Mouse (Mus musculus): ENCODE data around the gene Med13.
"Not testable (repeated sequence)": the region's sequence is repeated elsewhere in the genome, so short reads cannot be mapped to it uniquely, and the experiment has no call there.

Gene Med13

DNA sequence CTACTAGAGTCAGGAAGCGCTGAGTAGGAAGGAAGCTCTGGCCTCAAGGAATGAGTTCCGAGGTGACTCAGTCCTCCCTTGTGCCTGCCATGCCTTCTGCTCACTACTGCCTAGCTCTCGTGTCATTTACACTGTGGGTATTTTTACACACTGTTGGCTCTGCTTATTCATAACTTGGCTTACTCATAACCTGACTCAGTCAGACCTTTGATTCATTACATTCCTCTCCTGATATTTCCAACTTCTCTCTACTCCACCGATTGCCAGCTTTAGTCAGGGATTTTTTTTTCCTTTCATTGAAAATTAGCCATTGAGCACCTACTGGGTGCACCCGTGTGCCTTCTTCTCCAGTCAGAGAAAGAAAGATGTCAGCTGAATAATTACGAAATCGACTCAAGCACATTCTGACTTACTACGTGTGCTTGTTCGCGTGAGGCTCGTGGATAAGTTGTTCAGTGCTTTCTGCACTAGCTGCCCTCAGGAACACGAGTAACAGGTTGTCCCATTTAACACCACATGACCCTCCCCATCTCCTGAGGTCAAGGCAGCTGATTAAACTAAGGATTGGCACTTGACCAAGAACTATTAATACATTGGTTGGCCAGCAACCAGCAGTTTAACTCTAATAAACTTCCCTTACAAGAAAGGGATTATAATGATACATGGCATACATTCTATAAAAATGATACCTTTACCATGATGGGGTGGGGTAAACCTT lies 23.3 kb upstream of the Med13 start:
- in situ Hi-C loops (cut with MboI; ENCODE audit: low sequenced_read_pairs) = no loop called here

DNA sequence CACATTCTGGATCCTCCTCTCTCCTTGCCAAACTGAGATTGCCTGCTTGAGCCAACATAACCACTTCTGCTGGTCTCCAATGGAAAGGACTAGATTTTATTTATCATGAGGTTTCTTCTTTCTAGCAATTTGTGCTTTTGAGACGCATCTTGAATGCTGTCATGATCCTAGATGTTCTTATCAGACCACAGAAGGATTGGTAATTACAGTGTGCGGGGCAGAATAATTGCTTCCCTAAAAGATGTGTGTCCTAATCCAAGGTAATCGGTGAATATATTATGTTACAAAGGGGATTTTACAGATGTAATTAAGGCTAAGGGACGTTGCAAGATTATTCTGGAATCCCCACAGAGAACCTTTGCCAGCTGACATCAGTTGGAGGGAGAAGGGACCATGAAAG lies 21.6 kb upstream of the Med13 start:
- in situ Hi-C loops (cut with MboI; ENCODE audit: low sequenced_read_pairs) = no loop called here

DNA sequence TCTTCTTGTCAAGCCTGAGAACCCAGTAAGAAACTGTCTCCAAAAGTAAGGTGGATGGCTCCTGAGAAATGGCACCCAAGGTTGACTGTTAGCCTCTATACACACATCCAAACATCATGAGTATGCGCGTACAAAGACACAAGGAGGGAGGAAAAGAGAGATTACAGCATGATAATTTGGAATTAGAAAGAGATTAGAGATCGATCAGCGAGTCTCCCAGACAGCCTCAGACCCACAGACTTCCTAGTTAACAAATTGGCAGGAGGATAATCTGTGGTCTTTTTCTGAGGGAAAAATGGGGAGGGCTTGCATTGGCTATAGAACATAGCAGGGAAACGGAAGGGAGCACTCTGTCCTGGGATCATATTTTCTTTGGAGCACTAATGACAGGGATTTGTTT lies 20.4 kb upstream of the Med13 start:
- in situ Hi-C loops (cut with MboI; ENCODE audit: low sequenced_read_pairs) = no loop called here

DNA sequence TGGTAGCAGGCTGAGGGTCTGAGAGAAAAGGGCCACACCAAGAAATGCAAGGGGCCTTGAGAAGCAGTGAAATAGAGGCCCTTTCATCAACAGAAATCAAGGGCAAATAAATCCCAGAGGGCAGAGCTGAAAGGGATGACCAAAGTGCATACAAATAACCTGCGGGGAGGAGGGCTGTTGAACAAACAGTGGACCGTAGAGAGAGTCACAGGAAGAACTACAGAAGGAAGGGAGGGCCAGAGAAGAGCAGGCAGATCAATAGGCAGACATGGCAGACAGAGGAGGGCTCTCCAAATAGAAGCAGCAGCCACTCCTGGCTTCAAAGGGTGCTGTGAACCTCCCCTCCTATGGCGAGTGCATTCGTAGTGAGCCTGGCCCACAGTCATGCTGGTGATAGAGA lies 19.3 kb upstream of the Med13 start:
- in situ Hi-C loops (cut with MboI; ENCODE audit: low sequenced_read_pairs) = no loop called here

DNA sequence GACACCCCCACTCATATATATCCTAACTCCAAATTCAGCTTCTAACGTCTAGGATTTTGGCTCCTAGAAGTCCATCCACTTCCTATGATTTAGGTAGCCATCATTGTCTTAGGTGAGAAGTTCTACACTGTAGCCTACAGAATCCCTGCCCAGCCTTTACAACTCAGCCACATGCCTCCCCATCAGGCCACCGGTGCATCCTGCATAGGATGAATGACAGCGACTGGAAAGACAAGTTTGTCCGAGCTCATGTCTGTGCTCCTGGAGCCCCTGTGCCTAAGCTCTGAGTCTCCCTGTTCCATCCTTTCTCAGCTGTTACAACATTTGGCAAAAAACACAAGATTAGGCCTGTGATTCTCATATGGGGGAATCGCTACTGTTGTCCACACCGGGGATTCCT lies 17.7 kb upstream of the Med13 start:
- in situ Hi-C loops (cut with MboI; ENCODE audit: low sequenced_read_pairs) = no loop called here

DNA sequence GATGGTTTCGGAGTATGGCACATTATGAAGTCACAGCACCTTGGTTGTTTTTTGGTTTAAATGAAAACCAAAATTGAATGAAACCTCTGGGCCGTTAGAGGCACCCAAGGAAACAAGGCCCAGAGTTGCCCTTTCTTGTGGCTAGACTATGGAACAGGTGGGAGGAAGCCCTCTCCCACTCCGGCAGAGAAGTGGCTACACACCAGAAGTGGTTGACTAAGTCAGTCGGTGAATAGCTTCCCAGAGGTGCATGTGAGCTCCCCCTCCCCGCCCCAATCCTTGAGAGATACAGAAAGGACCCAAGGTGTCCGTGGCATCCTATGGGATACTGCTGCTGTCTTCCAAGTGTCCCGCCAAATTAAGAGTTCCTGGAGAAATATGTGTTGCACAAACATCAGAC lies 13.9 kb upstream of the Med13 start:
- in situ Hi-C loops (cut with MboI; ENCODE audit: low sequenced_read_pairs) = no loop called here

DNA sequence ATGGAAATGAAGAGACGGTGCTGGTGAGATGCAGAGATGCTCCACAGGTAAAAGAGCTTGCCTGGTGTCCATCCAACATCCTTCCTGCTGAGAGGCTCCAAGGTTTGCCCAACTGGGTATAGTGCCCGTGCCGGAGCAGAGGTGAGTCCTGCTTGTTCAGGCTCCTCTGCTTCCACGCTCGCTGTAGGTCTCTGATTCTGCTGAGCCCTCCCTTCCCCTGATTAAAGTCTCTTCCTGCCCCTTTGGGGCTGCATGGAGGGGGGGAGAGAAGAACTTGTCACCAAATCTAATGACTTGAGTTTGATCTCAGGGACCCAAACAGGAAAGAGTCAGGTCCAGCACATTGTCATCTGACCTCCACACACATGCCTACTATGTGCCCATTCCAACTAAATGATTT lies 12.5 kb upstream of the Med13 start:
- in situ Hi-C loops (cut with MboI; ENCODE audit: low sequenced_read_pairs) = no loop called here

DNA sequence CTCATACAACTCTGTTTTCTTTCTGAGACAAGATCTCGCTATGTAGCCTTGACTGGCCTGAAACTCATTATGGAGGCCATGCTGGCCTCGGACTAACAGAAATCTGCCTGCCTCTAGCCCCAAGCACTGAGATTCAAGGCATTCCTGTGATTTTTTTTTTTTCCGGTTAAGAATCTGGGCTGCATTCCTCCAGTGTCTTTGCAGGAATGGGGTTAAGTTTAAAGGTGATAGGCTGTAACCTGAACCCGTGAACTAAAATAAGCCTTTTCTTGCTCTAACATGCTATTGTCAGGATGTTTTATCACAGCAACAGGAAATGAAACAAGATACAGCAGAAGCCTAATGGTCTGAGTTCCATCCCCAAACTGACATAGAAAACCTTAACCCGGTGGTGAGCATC lies 11.6 kb upstream of the Med13 start:
- in situ Hi-C loops (cut with MboI; ENCODE audit: low sequenced_read_pairs) = no loop called here

DNA sequence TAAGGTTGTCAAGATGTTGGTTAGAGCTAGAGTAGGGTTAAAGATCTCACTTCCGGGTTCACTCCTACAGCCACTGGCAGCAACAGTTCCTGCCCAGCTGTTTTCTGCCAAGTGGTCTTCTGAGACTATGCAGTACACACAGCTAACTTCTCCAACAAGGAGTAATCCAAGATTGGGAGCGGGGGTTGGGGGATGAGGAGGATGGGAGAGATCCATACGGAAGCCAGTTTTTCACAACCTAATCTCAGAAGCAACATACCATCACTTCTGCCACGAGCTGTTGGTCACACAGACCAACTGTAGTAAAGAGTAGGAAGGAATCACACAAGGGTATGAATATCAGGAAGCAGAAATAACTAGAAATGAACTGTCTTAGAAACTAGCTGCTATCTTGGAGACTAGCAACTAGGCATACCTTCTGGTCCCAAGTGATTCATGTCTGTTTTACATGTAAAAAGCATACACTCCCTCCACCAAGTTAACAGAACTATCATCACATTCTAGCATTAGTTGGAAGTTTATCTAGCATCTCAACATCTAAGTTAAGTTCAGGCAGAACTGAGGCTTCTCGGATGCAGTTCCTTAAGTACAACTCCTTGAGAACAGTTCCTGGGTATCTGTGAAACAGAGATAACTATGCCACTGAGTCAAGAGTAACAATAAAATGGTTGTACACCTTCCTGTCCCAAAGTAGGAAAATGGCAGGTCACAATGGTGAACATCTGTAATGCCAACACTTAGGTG lies 7.5 kb upstream of the Med13 start:
- in situ Hi-C loops (cut with MboI; ENCODE audit: low sequenced_read_pairs) = no loop called here

DNA sequence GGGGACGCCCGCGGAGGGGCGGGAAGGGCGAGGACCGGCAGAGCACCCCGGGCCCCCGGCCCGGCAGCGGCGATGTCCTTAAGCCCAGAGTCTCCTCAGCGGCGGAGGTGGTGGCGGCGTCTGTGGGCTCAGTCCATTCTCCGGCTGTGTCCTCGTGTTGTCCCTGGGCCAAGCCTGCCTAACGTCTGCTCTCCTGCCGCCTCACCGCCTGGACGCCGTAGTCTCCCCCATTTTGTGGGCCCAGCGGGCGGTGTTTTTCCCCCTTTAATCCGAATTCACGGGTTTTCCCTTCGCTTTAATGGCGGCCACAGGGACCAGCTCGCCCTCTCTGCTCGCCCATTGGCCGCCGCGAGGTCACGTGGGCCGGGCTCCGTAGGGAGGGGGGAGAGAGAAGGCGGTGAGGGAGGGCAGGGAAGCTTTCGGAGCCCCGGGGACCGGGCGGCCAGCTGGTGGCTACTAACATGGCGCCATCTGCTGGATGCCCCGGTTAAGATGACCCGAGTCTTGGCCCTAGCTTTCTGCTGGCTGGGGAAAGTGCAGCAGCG lies 654 bp upstream of the Med13 start:
- in situ Hi-C loops (cut with MboI; ENCODE audit: low sequenced_read_pairs) = no loop called here

DNA sequence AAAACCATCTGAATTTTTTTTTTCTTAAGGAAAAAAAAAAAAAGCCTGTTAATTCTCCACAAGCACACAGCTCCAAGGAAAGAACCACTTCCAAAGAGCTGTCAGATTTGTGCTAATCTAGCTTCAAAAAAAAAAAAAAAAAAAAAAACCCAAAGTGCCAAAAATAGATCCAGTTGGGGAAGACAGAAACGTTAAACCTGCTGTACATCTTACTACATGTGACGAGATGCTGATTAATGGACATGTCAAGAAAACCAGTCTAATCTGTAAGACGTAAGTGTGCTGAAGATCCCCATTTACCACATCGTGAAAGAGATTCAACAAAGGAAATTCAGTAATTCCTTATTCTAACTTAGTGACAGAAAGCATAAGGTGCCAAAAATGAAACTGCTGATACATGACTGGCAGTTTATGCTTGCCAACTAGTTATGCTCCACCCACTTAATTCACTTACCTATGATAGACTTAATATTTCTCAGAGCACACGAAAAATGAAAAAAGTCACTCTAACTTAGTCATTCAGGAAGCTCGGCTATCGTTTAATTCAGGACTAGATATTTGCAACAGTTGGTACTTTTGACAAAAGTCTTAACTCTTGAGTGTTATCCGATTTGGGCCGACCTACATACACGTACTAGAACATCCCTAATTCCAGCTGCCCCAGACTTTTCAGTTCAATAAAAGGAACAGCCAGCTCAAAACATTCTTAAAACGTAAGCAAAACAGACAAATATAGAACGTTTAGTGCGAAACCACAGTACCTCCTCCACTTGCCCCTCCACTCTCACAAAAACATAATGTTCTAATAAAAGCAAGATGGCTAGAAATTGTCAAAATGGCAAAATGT lies 1.2 kb downstream of the Med13 start:
- in situ Hi-C loops (cut with MboI; ENCODE audit: low sequenced_read_pairs) = no loop called here

DNA sequence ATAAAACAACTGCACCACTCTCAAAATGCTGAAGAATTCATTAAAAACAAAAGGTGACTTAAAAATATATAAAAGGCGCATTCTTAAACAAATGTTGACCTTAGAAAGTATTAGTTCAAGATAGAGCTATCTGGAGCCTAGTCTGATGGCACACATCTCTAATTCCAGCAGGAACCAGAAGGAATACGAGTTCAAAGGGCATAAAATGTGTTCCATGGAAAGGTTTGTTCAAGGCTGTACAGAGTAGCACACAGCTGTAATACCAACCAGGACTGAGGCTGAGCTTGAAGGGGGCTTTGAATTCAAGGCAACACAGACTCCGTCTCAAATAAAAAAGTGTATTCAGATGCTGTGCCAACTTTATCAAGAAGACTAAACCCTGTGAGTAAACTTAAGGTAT lies 3.8 kb downstream of the Med13 start:
- in situ Hi-C loops (cut with MboI; ENCODE audit: low sequenced_read_pairs) = no loop called here

DNA sequence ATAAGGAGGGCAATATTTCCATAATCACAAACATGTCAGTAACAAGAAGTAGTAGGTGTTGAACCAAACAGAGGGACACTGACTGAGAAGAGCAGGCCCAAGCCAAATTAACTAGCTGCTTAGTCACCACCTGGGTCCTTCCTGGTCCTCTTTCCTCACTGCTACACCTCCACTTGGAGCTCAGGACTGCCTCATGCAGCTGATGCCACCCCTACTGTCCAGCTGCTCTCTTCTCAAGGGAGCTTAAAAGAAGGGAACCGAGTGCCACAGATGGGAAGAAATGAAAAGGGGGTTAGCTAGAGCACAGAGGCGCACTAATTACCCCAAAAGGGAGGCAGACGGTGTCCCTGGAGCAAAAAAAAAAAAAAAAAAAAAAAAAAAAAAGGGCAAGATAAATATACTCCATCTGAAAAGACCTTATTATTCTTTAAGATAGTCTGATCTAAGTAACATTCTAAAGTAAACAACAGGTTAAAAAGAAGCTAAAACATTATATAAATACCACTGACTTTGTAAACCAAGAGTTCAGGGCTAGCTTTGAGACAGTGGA lies 5.6 kb downstream of the Med13 start:
- in situ Hi-C loops (cut with MboI; ENCODE audit: low sequenced_read_pairs) = no loop called here

DNA sequence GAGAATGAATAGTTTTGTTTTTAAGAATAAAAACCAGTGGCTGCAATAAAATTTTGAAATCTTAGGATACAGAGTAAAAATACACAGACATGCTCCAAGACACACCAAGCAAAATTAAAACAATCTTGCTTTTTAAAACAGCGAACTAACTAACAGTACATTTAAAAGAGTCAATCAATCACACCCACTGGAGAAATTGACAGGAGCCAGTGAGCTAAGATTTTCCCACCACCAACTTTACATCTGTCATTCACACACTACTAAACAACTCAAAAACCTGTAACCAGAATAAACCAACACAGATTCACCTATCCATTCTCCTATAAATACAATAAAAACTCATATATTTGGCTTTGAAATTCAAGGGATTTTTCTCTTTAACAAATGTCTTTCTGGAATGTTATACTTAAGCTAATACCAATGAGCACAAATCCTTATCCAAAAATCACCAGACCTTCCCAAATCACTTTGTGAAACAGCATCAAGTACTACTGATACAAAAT lies 6.7 kb downstream of the Med13 start:
- in situ Hi-C loops (cut with MboI; ENCODE audit: low sequenced_read_pairs) = no loop called here

DNA sequence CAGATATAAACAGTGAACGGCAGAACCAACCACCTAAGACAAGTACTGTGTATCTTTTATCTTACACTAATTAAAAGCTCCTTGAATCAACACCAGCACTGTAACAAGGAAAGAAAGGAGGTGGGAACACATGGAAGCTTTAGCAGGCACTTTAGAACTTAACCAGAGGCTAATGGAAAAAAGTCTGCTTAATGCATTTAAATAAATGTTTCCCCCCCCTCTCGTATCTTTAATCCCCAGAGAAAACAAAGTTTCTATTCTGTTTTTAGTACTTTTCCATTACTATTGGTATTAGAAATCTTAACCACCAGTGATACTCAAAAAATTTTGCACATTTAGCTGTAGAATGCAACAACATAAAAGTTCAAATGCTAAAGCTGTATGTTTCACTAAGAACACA lies 8.1 kb downstream of the Med13 start:
- in situ Hi-C loops (cut with MboI; ENCODE audit: low sequenced_read_pairs) = no loop called here

DNA sequence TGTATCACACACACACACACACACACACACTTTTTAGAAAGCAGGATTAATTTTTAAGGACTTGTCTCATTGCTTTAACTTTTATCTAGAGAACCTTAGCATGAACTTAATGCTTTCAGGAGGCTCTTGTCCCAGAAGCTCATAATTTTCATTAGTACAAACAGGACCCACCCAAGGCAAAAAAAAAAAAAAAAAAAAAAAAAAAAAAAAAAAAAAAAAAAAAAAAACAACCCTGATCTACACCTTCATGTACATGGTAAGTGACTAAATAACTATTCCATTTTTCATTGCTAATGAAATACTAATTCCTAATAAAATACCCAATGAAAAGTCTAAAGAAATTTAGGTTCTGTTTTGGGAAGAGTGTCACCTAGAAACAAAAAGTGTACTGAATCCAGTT lies 8.5 kb downstream of the Med13 start:
- in situ Hi-C loops (cut with MboI; ENCODE audit: low sequenced_read_pairs) = no loop called here

DNA sequence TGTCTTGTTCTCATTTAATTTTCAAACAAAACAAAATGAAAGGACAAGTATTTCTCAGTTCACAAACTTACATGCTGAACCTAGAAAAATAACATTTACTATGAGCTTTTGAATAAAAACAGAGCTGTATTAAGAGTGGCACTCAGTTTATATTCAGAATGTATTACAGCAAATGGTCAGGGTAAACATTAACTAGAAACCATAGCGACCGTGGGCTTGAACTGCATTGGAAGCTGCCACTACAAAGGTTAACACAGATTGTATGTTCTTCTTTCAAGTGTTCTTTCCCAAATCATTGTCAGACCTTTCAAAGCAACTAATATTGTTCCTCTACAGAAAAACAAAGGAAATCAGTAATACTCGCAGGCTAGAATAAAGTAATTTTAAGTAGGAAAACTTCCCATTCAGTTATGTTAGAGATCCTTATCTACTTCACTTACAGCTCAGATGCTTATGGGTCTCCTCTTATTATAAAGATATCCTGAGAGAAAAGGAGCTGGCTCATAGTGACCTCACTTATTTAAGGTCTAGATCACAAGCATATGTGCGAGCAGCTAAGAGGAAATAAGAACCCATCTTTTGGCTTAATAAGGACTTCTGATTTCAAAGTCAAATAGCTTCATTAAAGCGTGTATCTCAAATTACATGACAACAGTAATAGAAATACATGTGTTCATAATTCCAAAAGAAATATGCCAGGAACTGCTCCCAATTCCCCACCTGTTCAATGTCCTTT lies 9.8 kb downstream of the Med13 start:
- in situ Hi-C loops (cut with MboI; ENCODE audit: low sequenced_read_pairs) = no loop called here

DNA sequence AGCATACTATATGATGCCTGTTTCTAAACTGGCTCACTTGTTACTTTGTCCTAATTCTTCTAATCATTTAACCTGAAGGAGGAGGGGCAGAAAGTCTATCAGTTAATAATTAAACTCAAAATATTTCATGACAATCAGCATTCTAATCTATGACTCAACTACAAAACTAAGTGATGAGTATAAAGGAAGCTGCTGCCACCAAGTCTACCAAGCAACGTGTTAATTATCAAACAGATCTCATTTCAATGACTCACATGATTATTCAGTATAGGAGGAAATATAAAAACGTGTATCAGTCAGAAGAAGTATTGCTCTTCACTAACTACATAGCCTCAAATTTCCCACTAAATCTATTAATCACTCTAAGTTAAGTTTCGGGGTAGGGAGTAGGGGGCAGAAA lies 10.9 kb downstream of the Med13 start:
- in situ Hi-C loops (cut with MboI; ENCODE audit: low sequenced_read_pairs) = no loop called here

DNA sequence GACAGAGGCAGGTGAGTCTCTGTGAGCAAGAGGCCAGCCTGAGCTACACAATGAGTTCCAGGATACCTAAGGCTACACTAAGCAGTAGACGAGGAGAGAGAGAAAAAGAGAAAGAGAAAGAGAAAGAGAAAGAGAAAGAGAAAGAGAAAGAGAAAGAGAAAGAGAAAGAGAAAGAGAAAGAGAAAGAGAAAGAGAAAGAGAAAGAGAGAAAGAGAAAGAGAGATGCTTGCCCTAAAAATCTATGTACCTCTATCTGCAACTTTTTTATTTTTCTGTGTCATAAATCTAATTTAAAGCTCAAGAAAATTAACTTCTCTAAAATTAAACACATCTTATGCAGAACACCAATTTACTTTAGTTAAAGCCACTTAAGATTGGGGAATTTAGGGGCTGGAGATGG lies 12.5 kb downstream of the Med13 start:
- in situ Hi-C loops (cut with MboI; ENCODE audit: low sequenced_read_pairs) = not testable (repeated sequence)

DNA sequence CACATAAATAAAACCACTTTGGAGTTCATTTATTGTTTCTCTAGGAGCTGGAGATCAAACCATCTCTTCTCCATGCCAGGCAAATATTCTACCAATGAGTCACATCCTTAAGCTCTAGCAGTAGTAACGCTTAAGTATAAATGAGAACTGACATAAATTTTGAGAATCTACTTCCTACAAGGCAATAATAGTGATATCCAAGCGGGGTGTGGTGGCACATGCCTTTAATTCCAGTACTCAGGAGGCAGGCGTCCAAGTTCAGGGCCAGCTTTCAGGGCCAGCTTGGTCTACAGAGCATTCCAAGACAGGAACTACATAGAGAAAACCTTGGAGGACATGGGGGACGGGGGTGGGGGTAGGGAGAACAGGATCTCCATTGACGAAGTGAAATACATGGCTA lies 33.2 kb downstream of the Med13 start:
- in situ Hi-C loops (cut with MboI; ENCODE audit: low sequenced_read_pairs) = no loop called here

All from CH12F3 (cell line).